Mouse (Mus musculus): Measurements from ENCODE around the gene Wdr46. TPM values are rescaled to one million over a fixed set of nuclear protein-coding genes. Genes with fewer than 3 reads are reported as not detected.

Wdr46 gene
- polyA plus RNA-seq (2012; rRNA removed) = 20.5 and 22.2 TPM in 2 replicates

GRCm38 (mm10) chr17:33940206-33940805, at the start of gene Wdr46, which contains the start of gene Pfdn6:
Wdr46 (plus strand) TSS chr17:33940660.
Pfdn6 (minus strand) TSS chr17:33940343.

GRCm38 (mm10) chr17:33904835-33905234, 35.6 kb upstream of the Wdr46 start, which contains the start of gene Platr17:
Platr17 (plus strand) TSS chr17:33905135.

GRCm38 (mm10) chr17:33909077-33909868, 31.2 kb upstream of the Wdr46 start, which contains the start of gene Daxx:
Daxx (plus strand) TSS chr17:33909414.

GRCm38 (mm10) chr17:33915671-33916250, 24.7 kb upstream of the Wdr46 start, which contains the start of the genes Tapbp and Zbtb22:
Tapbp (plus strand) TSS chr17:33915899.
Zbtb22 (plus strand) TSS chr17:33915904.

GRCm38 (mm10) chr17:33929371-33930279, 10.8 kb upstream of the Wdr46 start, which contains the start of gene Rgl2:
Rgl2 (plus strand) TSS chr17:33929543.

DNA sequence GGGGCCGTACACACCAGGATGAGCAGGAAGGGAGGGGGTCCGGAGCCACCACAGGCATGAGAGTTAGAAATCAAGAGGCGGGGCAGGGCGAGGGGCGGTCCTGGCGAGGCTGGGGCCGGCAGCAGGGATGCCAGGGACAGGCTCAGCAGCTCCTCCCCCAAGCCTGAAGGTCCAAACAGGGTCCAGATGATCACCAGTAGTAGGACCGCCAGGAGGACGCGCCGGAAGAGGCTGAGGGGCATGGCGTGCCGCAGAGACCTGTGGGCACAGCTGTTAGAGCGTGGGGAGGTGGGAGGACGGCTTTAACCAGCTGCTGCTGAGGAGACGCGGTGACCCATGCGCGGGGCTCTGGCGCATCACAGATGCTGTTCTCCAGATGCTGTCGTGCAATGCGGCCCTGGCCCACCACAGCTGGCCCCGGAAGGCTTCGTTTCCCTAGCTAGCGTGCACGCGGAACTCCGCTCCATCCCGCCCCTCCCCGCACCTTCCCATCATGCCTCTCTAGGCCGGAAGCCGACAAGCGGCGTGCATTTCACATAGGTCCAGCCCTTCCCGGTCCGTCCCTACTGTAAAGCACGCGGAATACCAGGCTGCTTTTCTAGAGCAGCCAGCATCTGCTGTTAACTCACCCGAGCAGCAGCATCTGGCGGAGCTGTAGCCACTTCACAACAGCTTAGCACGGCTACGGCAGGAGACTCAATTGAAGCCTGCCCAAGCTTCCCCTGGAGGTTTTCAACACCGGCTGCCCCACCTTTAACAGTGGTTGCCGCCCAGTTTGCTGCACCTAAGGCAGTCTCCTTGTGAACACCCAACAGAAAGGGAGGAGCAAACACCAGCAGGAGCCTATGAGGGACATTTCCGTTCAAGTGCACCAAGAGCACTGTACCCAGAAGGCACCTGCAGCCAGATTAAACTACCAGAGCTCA, 10.8 kb downstream of the Wdr46 start, which contains the start of gene B3galt4:
TSS of gene B3galt4 (minus strand) at position 468 of the 926 bp plus-strand sequence.

DNA sequence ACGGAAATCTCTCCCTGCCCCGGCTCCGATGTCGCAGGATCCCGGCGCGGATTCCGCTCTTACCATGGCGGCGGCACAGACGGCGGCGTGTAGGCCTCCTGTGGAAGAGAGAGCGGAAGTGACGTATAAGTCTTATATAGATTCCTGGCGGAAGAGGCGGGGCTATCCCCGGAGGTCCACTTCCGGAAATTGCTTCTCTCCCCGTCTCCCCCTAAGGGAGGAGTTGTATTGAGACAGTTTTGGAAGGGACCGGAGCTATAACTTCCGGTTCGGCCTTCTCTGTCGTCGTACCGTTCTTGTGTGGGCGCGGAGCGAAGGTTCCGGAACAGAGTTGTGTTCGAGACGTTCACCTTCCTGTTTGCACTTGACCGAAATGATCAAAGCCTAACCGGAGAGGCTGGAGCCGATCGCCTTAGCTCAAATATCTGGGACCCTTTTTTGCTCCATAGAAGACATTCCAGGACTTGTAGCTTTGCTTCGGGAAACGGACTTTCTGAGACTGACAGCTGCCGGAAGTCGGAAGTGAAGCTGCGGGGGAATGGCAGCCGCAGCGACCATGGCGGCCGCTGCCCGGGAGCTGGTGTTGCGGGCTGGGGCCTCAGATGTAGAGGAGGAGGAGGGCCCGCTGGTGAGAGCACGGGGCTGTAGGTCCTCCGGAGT, 15.2 kb downstream of the Wdr46 start, which contains the start of the genes Vps52 and Rps18:
TSS of gene Vps52 (plus strand) at position 258 of the 660 bp plus-strand sequence.
TSS of gene Rps18 (minus strand) at position 447 of the 660 bp plus-strand sequence.

Other genes with a start within 250 kb of the Wdr46 start
- gene March2, start 222.0 kb upstream of the Wdr46 start, polyA plus RNA-seq (2012; rRNA removed) = 65.0 and 70.7 TPM in 2 replicates
- 523 and 577 TPM in 2 replicates for gene Rab11b, start 180.1 kb upstream of the Wdr46 start, polyA plus RNA-seq (2012; rRNA removed)
- 7.9 and 9.8 TPM in 2 replicates for gene Angptl4, start 158.8 kb upstream of the Wdr46 start, polyA plus RNA-seq (2012; rRNA removed)
- 64.5 and 79.4 TPM in 2 replicates for gene Kank3, start 130.1 kb upstream of the Wdr46 start, polyA plus RNA-seq (2012; rRNA removed)
- gene Rps28, start 116.1 kb upstream of the Wdr46 start, polyA plus RNA-seq (2012; rRNA removed) = 1,131 and 1,306 TPM in 2 replicates
- gene Ndufa7, start 116.1 kb upstream of the Wdr46 start, polyA plus RNA-seq (2012; rRNA removed) = 333 and 341 TPM in 2 replicates
- gene Cd320, start 97.6 kb upstream of the Wdr46 start, polyA plus RNA-seq (2012; rRNA removed) = 29.8 and 36.6 TPM in 2 replicates
- not detected in 2 replicates for gene Gm7029, start 66.8 kb upstream of the Wdr46 start, polyA plus RNA-seq (2012; rRNA removed)
- gene Kifc1, start 50.0 kb upstream of the Wdr46 start, polyA plus RNA-seq (2012; rRNA removed) = 12.0 and 13.5 TPM in 2 replicates
- 0.21 and 0.24 TPM in 2 replicates for gene Platr17, start 35.5 kb upstream of the Wdr46 start, polyA plus RNA-seq (2012; rRNA removed)
- gene Daxx, start 31.2 kb upstream of the Wdr46 start, polyA plus RNA-seq (2012; rRNA removed) = 39.3 and 40.5 TPM in 2 replicates
- gene Tapbp, start 24.8 kb upstream of the Wdr46 start, polyA plus RNA-seq (2012; rRNA removed) = 14.7 and 16.0 TPM in 2 replicates
- 26.4 and 28.4 TPM in 2 replicates for gene Zbtb22, start 24.8 kb upstream of the Wdr46 start, polyA plus RNA-seq (2012; rRNA removed)
- gene Rgl2, start 11.1 kb upstream of the Wdr46 start, polyA plus RNA-seq (2012; rRNA removed) = 183 and 190 TPM in 2 replicates
- 117 and 126 TPM in 2 replicates for gene Pfdn6, start 317 bp upstream of the Wdr46 start, polyA plus RNA-seq (2012; rRNA removed)
- 10.4 and 11.6 TPM in 2 replicates for gene B3galt4, start 10.8 kb downstream of the Wdr46 start, polyA plus RNA-seq (2012; rRNA removed)
- 58.2 and 62.1 TPM in 2 replicates for gene Vps52, start 15.2 kb downstream of the Wdr46 start, polyA plus RNA-seq (2012; rRNA removed)
- 648 and 656 TPM in 2 replicates for gene Rps18, start 15.3 kb downstream of the Wdr46 start, polyA plus RNA-seq (2012; rRNA removed)
- gene H2-K1, start 59.7 kb downstream of the Wdr46 start, polyA plus RNA-seq (2012; rRNA removed) = 24.0 and 24.8 TPM in 2 replicates
- gene Ring1, start 84.0 kb downstream of the Wdr46 start, polyA plus RNA-seq (2012; rRNA removed) = 48.8 and 51.4 TPM in 2 replicates
- gene H2-Ke6, start 87.4 kb downstream of the Wdr46 start, polyA plus RNA-seq (2012; rRNA removed) = 98.3 and 102 TPM in 2 replicates
- 112 TPM in 2 replicates for gene Slc39a7, start 91.0 kb downstream of the Wdr46 start, polyA plus RNA-seq (2012; rRNA removed)
- gene Rxrb, start 91.2 kb downstream of the Wdr46 start, polyA plus RNA-seq (2012; rRNA removed) = 82.1 and 83.7 TPM in 2 replicates
- 10.7 and 17.0 TPM in 2 replicates for gene Col11a2, start 98.8 kb downstream of the Wdr46 start, polyA plus RNA-seq (2012; rRNA removed)
- gene H2-Oa, start 151.7 kb downstream of the Wdr46 start, polyA plus RNA-seq (2012; rRNA removed) = 0.06 and 0.19 TPM in 2 replicates
- 15.7 and 16.4 TPM in 2 replicates for gene H2-DMa, start 178.9 kb downstream of the Wdr46 start, polyA plus RNA-seq (2012; rRNA removed)
- gene Brd2, start 182.0 kb downstream of the Wdr46 start, polyA plus RNA-seq (2012; rRNA removed) = 144 and 169 TPM in 2 replicates
- 0.63 and 1.0 TPM in 2 replicates for gene H2-DMb2, start 202.6 kb downstream of the Wdr46 start, polyA plus RNA-seq (2012; rRNA removed)
- 1.9 and 2.2 TPM in 2 replicates for gene H2-DMb1, start 212.4 kb downstream of the Wdr46 start, polyA plus RNA-seq (2012; rRNA removed)
- 4.8 and 4.9 TPM in 2 replicates for gene Tap1, start 246.9 kb downstream of the Wdr46 start, polyA plus RNA-seq (2012; rRNA removed)
- gene Psmb9, start 247.1 kb downstream of the Wdr46 start, polyA plus RNA-seq (2012; rRNA removed) = 1.2 and 1.5 TPM in 2 replicates